Mouse (Mus musculus) lung, adult 2 months (tissue): Measurements from ENCODE around the gene Vmn1r207-ps.
"Not testable (repeated sequence)": the region's sequence is repeated elsewhere in the genome, so short reads cannot be mapped to it uniquely, and the experiment has no call there.

Experiments
- CTCF ChIP-seq: fragments of 200-500 bp; IDR thresholded peaks from 2 replicates; pipeline ENCODE4 v1.5.1; 2011; ENCODE audit warnings: mild to moderate bottlenecking, low read length, control low read depth; ENCODE audit not compliant: insufficient read depth
- POLR2A ChIP-seq: fragments of 200-500 bp; IDR thresholded peaks from 2 replicates; pipeline ENCODE4 v1.6.1; 2011; ENCODE audit warnings: low read depth, mild to moderate bottlenecking, control low read depth, low read length, borderline replicate concordance; ENCODE audit errors: extremely low read depth

GRCm38 (mm10) chr13:22729529-22729928 is at the start of gene Vmn1r207-ps:
- not testable (repeated sequence) for TF ChIP-seq CTCF, POLR2A
